Mouse (Mus musculus) hindbrain, postnatal 0 days (tissue): ENCODE data around the gene Prr13. TPM values are rescaled to one million over a fixed set of nuclear protein-coding genes. Genes with fewer than 3 reads are reported as not detected.

Experiments
- ATAC-seq: fragments of 200-750 bp; cut with Nextera tagmentation; 2 replicates; pipeline ENCODE4 v1.8.0; 2017; ENCODE audit warnings: mild to moderate bottlenecking, moderate TSS enrichment, moderate library complexity
- DNase-seq: peaks from one replicate; pipeline ENCODE4 v3.0.0-alpha.2; 2015; ENCODE audit warnings: low spot score
- H3K27ac ChIP-seq: fragments of 300-500 bp; sonication (generic); 2 replicates; pipeline ENCODE4 v1.5.1; 2014; ENCODE audit warnings: mild to moderate bottlenecking
- H3K27me3 ChIP-seq: fragments of 300-500 bp; sonication (generic); 2 replicates; pipeline ENCODE4 v1.6.1; 2014; ENCODE audit warnings: low read length, mixed read lengths; ENCODE audit not compliant: insufficient read depth
- H3K36me3 ChIP-seq: fragments of 300-500 bp; sonication (generic); 2 replicates; pipeline ENCODE4 v1.6.1; 2014; ENCODE audit warnings: low read length, mixed read lengths; ENCODE audit not compliant: insufficient read depth
- H3K4me1 ChIP-seq: fragments of 300-500 bp; sonication (generic); 2 replicates; pipeline ENCODE4 v1.6.1; 2014; ENCODE audit warnings: antibody characterized with exemption, low read length, mixed read lengths; ENCODE audit not compliant: insufficient read depth
- H3K4me2 ChIP-seq: fragments of 300-500 bp; sonication (generic); 2 replicates; pipeline ENCODE4 v1.6.1; 2014; ENCODE audit warnings: low read depth, mild to moderate bottlenecking, low read length, moderate library complexity, mixed read lengths
- H3K4me3 ChIP-seq: fragments of 300-500 bp; sonication (generic); 2 replicates; pipeline ENCODE4 v1.5.1; 2014; ENCODE audit warnings: low read length
- H3K9ac ChIP-seq: fragments of 300-500 bp; sonication (generic); replicated peaks from 2 replicates; pipeline ENCODE4 v1.6.1; 2014; ENCODE audit warnings: mild to moderate bottlenecking, low read length, moderate library complexity, mixed read lengths
- H3K9me3 ChIP-seq: fragments of 300-500 bp; sonication (generic); 2 replicates; pipeline ENCODE4 v1.6.1; 2016; ENCODE audit warnings: low read length, mixed read lengths
- CTCF ChIP-seq: IDR thresholded peaks from 2 replicates; pipeline ENCODE4 v1.5.1; 2016; ENCODE audit warnings: antibody characterized with exemption, control low read depth, low read depth
- WGBS: fragments of 180-500 bp; shearing (Covaris S2); extraction: QIAGEN DNeasy Blood & Tissue Kit; methylation state at CpG from one replicate; pipeline ENCODE4 v1.1.7; 2014; 5-methylcytosine and 5-hydroxymethylcytosine counted together
- polyA plus RNA-seq: library from polyadenylated mRNA; unstranded; fragments of >200 nt; fragmentation: Nextera tagmentation; extraction: Ambion mirVana; gene quantifications from 2 replicates; pipeline ENCODE4 v1.2.1, GENCODE M21; 2015
- total RNA-seq: library from RNA; depleted of rRNA; stranded (reverse); fragments of >200 nt; gene quantifications from 2 replicates; pipeline ENCODE4 v1.2.3, GENCODE M21; 2014

Gene Prr13
- total and polyA plus RNA-seq, 2 experiments from 2014 or later: 28.0 to 90.4 TPM

DNA sequence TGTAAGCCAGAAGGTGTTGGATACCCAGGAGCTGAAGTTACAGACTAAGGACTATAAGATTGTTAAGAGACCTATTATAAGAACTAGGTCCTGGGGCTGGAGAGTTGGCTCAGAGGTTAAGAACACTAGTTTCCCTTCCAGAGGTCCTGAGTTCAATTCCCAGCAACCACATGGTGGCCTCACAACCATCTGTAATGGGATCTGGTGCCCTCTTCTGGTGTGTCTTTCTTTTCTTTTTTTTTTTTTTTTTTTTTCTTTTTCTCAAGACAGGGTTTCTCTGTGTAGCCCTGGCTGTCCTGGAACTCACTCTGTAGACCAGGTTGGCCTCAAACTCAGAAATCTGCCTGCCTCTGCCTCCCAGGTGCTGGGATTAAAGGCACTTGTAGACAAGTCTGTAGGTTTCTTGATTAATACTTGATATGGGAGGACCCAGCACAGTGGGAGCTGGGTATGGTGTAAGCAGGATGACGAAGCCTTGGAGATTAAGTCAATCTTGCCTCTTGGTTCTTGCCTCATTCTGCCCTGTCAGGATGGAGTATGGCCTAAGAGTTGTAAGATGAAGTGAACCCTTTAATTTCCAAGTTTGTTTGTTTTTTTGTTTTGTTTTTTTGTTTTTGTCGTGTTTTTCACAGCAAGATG lies 35.1 kb upstream of the Prr13 start:
- Histone ChIP-seq H3K27ac (no peak overlapping the region), H3K9me3 (no peaks in the 10 kb centered on the region), H3K4me3 (no peak overlapping the region), H3K9ac (no peak overlapping the region), H3K4me2 (no peak overlapping the region), H3K4me1 (no peaks in the 10 kb centered on the region), H3K27me3 (no peaks in the 10 kb centered on the region), H3K36me3 (peaks cover 13% of the 10 kb centered on the region; the same call in 1 of the 2 replicates)
- ATAC-seq: no peak
- DNase-seq: no peak
- TF ChIP-seq CTCF: no peak
- WGBS: 97% methylated on average over 2 of the region's 2 CpGs

DNA sequence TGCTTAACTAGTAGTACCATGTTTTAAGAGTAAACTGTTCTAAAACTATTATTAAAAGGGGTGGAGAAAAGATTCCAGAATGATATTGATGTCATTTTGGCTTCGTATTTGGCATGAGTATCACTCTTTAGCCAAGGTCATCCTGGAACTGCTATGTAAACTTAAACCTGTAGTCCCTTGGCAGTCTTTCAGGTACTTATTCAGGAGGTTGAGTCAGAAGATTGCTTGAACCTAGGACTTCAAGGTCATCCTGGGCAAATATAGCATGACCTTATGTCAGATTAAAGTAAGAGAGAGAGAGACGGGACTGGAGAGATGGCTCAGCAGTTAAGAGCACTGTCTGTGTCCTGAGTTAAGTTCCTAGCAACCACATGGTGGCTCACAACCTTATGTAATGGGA lies 34.2 kb upstream of the Prr13 start:
- ATAC-seq (no peak), DNase-seq (no peak)
- Histone ChIP-seq H3K9me3 (no peaks in the 10 kb centered on the region), H3K4me2 (no peak overlapping the region), H3K4me1 (no peaks in the 10 kb centered on the region), H3K27me3 (no peaks in the 10 kb centered on the region), H3K36me3 (peaks cover 19% of the 10 kb centered on the region), H3K4me3 (no peak overlapping the region), H3K9ac (no peak overlapping the region), H3K27ac (no peak overlapping the region)
- TF ChIP-seq CTCF: peak; percentile 10; the same call in 1 of the 2 replicates
- 84% methylated on average over 2 of the region's 2 CpGs for WGBS

DNA sequence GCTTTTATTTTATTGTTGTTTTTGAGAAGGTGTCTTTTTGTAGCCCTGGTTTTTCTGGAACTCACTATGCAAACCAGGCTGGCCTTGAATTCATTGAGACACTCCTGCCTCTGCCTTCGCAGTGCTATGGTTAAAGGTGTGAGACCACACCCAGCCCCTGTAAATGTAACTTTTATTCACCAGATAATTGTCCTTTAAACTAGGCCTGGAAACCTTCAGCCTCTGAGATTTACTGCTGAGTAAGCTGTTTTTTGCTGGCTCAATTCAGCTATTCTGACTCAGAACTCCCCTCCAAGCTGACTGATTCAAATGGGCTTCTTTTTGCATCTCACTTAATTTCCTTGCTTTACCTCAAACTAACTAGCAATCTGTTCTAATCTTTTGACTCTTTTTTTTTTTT lies 31.9 kb upstream of the Prr13 start:
- Histone ChIP-seq H3K4me2 (no peak overlapping the region), H3K27ac (no peak overlapping the region), H3K27me3 (no peaks in the 10 kb centered on the region), H3K9me3 (no peaks in the 10 kb centered on the region), H3K9ac (no peak overlapping the region), H3K4me1 (no peaks in the 10 kb centered on the region), H3K36me3 (peaks cover 35% of the 10 kb centered on the region), H3K4me3 (no peak overlapping the region)
- 93% methylated on average over 1 of the region's 1 CpGs for WGBS
- no peak for TF ChIP-seq CTCF
- ATAC-seq (no peak), DNase-seq (no peak)

DNA sequence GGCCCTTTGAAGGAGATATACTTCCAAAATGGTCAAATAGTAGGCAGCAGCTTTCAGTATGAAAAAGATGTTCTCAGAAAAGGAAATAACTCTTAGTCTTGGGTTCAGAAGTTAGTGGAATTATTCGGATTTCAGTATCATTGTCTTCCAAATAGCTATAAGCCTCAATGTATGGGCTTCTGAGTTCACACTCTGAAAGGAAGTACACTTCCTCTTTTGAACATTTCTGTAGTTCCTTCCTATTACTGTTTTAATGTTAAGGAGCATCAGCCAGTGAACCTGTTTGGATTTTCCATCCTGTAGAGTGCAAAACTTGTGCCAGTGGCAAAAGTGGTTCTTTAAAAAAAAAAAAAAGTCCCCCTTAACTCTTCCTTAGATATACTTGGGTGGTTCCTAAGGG lies 26.8 kb upstream of the Prr13 start:
- 94% methylated on average over 1 of the region's 1 CpGs for WGBS
- H3K9ac ChIP-seq: no peak overlapping the region
- no peak overlapping the region for H3K27ac ChIP-seq
- no peak overlapping the region for H3K4me3 ChIP-seq
- no peak overlapping the region for H3K4me2 ChIP-seq
- H3K9me3 ChIP-seq: no peaks in the 10 kb centered on the region
- no peak for ATAC-seq
- H3K27me3 ChIP-seq: no peaks in the 10 kb centered on the region
- no peak for DNase-seq
- peaks cover 38% of the 10 kb centered on the region for H3K36me3 ChIP-seq
- TF ChIP-seq CTCF: no peak
- no peaks in the 10 kb centered on the region for H3K4me1 ChIP-seq

DNA sequence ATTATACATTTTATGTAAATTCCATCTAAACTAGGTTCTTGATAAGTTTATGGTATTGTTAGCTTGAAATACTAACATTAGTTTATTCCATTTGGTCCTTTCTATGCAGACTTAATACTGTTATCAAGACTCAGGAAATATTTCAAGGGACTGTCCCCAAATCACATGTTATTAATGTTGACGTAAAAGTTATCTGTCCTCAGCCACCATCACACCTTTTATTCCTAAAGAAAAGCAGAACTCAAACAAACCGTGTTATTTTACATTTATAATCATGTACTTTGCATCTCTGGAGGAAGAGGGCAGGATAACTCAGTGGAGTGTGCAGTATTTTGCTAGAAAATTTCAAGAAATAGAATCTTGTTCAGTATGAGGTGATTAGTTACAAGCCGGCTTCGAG lies 25.7 kb upstream of the Prr13 start:
- no peak overlapping the region for H3K4me3 ChIP-seq
- peaks cover 34% of the 10 kb centered on the region for H3K36me3 ChIP-seq
- WGBS: 97% methylated on average over 4 of the region's 4 CpGs
- no peak overlapping the region for H3K27ac ChIP-seq
- TF ChIP-seq CTCF: no peak
- H3K9me3 ChIP-seq: no peaks in the 10 kb centered on the region
- H3K9ac ChIP-seq: no peak overlapping the region
- H3K27me3 ChIP-seq: no peaks in the 10 kb centered on the region
- DNase-seq: no peak
- no peak for ATAC-seq
- no peak overlapping the region for H3K4me2 ChIP-seq
- H3K4me1 ChIP-seq: no peaks in the 10 kb centered on the region

DNA sequence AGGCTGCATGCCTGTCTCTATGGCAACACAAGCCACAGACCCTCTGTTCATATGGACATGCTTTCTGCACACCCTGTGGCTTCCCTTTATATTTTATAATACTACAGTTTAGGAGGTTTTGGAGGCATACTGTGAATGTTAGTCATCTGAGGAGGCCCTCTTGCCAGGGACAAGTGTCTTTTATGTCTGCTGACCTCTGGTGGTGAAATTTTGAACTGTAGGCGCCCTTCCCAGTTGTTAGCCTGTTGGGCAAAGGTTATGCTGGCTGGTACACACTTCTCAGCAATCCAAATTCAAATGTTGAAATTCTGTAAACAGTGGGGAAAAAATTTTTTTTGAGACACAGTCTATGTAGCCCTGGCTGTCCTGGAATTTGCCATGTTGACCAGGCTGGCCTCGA lies 16.3 kb upstream of the Prr13 start:
- Histone ChIP-seq H3K9ac (no peak overlapping the region), H3K4me1 (no peaks in the 10 kb centered on the region), H3K27me3 (no peaks in the 10 kb centered on the region), H3K27ac (no peak overlapping the region), H3K9me3 (no peaks in the 10 kb centered on the region), H3K4me2 (no peak overlapping the region), H3K36me3 (no peaks in the 10 kb centered on the region), H3K4me3 (no peak overlapping the region)
- 50% methylated on average over 2 of the region's 2 CpGs for WGBS
- peak; percentile 84 for TF ChIP-seq CTCF
- peak; percentile 55; the same call in 1 of the 2 replicates for ATAC-seq
- DNase-seq: peak; percentile 87

DNA sequence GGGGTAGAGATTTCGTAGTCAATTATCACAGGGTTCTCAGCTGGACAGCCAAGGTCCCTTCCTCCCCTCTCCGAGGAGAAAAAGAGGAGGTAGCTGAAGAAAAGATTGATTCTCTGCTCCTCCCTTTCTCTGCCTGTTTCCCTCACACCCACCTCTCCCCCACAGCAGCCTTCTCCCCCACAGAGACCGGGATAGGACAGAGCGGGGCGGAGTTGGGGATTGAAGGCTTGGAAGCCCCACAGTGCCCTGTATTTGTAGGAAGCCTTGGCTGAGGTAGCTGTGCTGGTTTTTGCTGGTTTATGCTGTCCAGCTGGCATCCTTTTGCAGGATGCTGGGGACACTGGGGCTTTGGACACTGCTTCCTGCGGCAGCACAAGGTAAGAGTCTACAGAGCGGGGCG lies 13.7 kb upstream of the Prr13 start, which contains the start of gene Amhr2:
TSS of gene Amhr2 (plus strand) at position 222 of the 400 bp plus-strand sequence.
- Histone ChIP-seq H3K27ac (no peak within 1 kb of the TSS), H3K4me2 (no peak within 1 kb of the TSS), H3K27me3 (no peaks in the 10 kb centered on the region), H3K9ac (no peak within 1 kb of the TSS), H3K9me3 (no peaks in the 10 kb centered on the region), H3K4me3 (no peak within 1 kb of the TSS), H3K4me1 (no peaks in the 10 kb centered on the region), H3K36me3 (no peaks in the 10 kb centered on the region)
- ATAC-seq (no peak), DNase-seq (no peak)
- TF ChIP-seq CTCF: no peak
- whole genome bisulfite sequencing: 69% methylated on average over 8 of the region's 8 CpGs
